Mouse (Mus musculus): ENCODE measurements around the gene Fnbp1l.
A peak's percentile ranks its signal among the peaks of the same experiment; 100 is the strongest.

Fnbp1l gene

DNA sequence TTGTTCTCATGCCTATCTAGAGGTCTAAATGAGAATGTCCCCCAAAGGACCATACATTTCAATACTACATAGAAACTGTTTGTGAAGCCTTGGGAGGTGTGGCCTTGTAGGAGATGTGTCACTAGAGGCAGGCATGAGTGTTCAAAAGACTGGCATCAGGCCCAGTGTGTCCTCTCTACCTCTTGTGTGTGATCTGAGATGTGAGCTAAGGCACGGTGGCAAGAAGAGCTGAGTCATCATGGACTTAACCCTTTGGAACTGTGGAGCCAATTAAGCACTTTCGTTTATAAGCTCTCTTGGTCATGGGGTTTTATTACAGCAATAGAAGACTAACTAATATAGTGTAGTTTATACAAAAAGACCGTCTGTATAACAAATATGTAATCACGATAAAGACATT, 16.3 kb downstream of the Fnbp1l start:
- no peak for DNase-seq

DNA sequence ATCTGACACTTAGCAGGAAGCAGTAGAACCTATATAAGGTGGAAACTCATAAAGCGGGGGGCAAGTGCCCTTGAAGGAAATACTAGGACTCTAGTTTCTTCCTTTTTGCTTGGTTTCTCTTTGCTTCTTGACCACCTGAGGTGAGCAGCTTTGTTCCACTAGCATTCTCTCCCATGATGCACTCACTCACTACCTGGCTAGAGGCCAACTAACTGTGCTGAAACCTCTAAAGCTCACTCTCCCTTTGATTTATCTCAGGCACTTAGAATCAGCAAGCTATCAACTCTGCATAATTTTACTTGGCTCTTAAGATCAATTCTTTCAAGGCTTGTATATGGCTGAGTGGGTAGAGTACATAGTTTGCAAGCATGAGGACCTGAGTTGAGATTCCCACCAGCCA, 17.1 kb downstream of the Fnbp1l start:
- no peak for DNase-seq

DNA sequence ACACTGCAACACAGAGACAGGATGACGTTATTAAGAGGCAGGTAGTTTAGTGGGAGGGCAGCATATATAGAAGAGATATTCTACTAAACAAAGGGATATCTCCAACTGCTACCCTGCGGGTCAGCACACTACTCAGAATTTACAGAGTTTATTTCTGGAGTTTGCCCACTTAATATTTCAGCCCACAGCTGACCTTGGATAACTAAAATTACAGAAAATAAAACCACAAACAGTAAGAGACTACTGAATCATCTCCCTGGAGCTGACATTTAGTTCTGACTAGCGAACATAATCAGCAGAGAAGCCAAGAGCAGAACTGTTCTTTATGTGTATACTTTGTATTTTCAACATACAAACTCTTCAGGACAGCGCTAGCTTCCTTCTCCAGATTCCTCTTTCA, 20.2 kb downstream of the Fnbp1l start:
- no peak for DNase-seq

DNA sequence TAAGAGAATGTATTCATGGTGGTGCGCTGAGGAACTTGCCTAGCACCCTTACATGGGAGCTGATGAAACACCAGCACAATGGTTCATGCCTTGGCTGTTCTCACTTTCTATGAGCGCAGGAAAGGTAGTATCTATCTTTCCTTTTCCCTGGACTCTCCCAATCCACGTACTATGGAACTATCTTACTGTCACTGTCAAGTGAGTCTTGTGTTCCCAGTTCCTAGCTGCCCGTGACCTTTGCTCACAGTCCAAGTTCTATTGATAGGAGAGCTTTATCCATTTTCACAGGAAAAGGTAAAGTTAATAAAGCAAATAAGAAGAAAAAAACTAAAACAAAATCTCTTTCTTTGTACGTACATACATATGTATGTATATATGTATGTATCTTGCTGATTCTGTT, 28.7 kb downstream of the Fnbp1l start:
- DNase-seq: no peak

DNA sequence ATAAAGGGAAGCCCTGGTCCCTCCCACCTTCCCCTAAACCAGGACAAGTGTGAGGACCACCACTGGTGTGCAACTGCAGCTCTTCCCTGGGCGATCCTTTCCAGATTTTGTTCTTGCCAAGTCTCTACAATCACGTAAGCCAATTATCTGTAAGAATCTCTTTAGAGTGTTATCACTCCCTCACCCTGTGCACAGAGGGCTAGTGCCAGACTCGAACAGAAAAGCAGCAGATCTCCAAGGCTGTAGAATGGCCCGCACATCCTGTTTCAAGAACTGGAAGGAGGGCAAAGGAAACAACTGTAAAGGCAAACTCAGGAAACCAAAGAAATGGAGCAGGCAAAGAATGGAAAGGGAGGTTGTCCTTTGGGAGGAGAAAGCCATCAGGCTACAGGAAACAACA, 29.2 kb downstream of the Fnbp1l start:
- no peak for DNase-seq

DNA sequence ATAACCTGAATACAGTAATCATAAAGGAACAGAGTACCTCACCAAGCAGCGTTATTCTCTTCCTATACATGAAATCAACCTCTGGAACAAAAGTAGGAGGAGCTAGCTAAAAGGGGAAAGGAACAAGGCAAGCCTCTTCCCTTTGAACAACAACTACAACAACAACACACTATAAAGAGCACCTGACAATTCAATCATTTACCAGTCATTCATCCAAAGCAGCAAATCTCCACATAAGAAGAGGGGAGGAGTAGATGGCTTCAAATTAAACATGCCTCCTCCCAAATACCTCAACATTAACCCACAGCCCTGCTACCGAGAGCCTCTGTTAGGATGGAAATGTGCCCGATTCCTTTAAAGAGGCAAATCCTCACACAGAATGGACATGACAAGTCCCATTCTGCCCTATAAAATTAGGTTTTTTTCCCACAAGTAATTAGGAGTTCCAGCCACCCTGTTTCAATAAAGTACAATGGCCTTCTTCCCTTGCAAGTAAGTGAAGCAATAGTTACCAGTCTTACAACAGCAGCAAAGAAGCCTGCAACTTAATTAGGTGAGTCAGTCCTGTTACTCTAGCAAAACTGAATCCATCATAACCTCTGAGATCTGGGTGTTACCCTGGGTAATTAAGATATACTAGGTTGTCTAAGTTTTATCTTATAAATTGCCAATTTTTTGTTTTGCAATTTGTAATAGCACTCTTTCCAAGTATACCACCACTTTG, 32.4 kb downstream of the Fnbp1l start:
- no peak for DNase-seq

DNA sequence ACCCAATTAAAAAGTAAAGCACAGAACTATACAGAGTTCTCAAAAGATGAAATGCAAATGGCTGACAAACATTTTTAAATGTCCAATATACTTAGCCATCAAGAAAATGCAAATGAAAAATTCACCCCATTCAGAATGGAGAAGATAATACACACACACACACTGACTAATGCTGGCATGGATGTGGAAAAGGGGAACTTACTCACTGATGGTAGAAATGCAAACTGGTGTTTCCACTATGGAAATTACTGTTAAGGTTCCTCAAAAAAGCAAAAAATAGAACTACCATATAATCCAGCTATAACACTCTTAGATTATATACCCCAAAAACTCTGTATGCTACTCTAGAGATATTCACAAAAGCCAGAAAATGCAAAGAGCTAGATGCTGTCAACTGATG, 42.2 kb downstream of the Fnbp1l start:
- no peak for DNase-seq

DNA sequence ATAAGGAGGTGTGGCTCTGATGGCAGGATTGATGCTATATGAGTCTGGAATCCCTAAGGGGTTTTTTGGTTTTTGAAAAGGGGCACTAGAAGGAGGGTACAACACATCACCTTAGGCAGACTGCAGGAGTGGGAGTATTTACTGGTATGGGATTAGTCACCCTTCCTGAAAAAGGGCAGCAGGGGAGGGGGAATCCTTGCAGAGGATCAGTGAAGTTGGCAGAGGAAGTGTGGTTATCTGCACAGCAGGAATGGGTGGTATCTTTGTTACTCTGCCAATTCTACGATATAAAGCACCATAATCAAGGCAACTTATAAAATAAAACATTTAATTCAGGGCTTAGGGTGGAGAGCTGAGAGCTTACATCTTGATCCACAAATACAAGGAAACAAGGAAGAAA, 44.6 kb downstream of the Fnbp1l start:
- no peak for DNase-seq

DNA sequence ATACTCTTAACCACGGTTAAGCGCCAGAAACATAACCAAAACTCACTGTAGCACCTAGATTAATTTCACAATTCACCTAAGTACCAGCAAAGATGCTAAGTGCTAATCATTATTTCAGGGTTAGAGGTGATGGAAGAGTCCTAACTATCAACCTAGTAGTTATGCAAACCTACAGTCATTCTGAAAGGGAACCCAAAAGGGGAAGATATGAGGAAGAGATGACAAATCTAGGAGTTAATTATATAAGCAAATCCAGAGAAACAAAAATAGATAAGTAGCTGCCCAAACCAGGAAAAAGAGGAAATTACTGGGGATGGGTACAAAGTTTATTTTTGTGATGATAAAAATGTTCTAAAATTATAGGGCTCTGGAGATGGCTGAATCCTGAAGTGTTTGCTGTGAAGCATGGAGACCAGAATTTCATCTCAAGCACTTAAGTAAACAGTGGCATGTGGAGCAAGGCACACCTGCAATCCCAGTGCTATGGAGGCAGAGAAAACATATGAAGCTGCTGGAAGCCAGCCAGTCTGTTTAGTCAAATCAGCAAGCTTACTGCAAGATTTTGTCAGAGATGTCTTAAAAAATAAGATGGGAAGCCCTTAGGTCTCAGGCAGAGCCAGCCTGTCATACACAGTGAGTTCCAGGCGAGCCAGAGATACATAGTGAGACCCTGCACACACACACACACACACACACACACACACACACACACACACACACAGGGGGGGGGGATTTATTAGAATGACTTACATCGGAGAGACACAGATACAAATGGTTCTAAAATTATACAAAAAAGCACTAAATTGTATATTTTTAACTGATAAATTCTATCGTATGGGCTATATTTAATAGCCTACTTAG, 45.9 kb downstream of the Fnbp1l start:
- DNase-seq: peak; percentile 37

DNA sequence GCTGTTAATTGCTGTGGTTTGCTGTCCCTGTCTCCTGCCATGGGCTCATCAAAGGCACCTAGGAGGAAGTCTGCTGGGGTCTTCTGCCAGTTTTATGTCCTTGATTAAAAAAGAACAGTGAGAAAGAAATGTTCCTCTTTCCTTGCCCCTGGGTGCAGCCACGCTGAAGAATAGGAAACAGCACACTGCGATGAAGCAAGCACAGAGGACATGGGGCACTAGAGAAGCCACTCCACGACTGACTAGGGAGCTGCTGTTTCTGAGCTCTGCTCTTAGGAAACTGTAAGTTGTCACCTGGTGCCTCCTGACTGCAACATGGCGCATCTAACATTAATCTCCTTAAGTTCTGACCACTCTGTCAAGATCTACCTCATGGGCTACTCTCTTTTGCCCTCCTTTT, 53.0 kb downstream of the Fnbp1l start:
- no peak for DNase-seq

DNA sequence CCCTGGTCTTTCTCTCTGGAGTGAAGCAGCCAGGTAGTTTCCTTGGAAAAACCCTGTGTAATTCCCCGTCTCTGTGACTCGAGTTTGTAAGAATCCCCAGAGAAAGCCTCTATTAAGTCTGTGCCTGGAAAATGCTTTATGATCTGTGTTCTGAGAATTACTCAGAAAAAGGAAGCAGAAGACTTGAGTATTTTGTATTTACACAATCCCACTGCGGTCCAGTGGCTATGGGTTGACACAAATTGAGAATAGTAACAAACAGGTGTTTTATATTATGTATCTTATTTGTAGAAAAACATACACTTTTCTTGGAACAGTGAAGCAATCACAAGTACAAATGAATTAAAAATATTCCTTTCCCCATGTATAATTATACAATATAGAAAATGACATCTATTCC, 53.4 kb downstream of the Fnbp1l start:
- no peak for DNase-seq

DNA sequence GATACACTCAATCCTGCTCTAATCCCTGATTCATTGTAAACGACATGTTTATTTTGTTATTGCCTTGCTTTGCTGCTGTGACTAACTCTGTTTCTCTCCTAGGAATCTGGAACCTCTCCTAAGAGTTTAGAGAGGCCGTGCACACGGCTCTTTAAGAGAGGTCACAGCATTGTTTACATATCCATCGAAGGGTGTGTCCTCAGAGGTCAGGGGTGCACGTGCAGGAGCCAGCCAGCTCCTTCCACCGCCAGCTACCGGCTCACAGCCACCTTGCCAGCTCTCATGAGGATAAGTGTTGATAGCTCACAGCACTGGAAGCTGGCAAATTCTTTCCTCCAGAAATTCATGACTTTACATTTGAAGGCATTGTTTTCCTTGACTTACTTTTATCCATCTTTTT, 54.2 kb downstream of the Fnbp1l start:
- no peak for DNase-seq

DNA sequence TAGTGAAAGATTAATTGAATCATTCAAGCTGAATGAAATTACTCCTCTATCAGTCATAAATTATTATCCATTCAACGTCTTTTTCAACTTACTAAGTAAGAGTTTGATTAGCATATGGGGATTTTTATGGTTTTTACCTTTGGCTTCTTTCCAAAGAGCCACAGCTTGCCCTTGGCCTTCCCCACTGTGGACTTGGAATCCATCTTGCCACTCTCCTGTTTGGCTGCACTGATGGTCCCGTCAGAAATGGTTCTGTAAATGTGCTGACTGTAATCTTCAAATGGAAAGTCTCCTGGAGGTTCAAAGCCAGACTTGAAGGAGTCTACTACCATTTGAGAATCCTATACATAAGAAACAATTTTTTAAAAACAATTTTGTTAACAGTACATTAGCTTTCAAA, 61.7 kb downstream of the Fnbp1l start:
- no peak for DNase-seq

DNA sequence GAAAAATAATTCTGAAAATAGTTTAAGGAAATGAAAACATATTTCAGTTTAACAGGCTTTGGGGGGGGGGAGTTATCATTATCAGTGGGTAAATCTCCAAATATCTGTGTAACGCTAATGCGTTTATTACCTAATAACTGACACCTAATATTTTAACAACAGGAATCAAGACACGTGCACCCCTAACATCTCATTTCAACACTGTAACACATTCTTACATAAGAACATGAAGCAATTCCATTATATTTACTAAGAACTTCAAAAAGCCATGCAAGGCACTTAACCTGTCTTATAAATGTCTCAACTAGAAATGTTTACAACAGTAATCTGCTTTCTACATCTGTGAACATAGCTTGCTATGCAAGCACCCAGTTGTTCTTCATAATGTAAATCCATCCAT, 68.3 kb downstream of the Fnbp1l start:
- DNase-seq: no peak

DNA sequence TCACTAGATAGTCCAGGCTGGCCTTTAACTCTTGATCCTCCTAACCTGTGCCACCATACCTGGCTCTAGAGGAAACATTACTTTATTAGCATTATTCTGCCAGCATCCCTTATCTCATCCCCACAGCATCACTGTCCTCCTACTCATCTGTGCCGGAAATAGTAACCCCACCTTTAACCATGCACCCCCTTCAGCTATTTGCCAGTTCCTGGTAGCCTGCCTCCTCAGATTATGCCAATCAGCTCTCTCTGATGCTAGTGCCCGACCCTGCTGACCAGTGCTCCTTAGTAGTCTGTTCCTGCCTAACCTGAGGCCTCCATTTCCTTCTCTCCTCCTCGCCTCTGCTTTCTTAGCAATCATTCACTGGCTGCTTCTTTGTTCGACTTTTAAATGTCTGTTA, 72.0 kb downstream of the Fnbp1l start:
- DNase-seq: no peak

DNA sequence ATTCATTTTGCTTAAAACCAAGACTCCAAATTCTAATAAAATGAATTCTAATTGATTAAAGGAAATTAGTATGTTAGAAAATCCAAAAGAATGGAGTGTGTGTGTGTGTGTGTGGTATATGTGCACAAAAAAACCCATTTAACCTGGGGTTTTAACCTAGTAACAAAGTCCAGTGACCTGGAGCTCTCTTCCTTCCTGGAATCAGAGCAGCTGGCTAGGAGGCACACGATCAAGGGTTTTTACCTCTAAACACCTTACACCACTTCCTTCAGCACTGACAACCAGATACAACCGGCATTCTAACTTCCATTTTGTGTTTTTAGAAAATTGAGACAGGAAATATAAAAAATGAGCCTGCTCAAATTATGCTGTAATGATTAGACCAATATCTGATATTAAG, 74.2 kb downstream of the Fnbp1l start:
- DNase-seq: no peak

DNA sequence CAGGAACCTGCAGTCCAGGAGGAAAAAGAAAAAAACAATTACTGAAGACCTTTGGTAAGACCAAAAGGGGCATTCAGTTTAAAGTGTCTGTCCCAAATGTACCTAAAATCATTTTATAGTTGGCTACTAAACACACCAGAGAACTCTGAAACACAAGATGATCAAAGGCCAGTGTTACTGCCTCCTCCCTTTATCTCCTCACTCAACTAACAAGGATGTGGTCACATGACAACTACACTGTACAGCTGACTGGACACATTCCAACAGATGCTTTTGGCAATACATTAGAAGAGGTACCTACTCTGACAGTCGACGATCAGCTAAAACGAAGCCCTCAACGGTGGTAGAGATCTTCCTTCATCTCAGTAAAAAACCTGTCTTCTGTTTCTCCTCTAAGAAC, 78.6 kb downstream of the Fnbp1l start:
- no peak for DNase-seq

DNA sequence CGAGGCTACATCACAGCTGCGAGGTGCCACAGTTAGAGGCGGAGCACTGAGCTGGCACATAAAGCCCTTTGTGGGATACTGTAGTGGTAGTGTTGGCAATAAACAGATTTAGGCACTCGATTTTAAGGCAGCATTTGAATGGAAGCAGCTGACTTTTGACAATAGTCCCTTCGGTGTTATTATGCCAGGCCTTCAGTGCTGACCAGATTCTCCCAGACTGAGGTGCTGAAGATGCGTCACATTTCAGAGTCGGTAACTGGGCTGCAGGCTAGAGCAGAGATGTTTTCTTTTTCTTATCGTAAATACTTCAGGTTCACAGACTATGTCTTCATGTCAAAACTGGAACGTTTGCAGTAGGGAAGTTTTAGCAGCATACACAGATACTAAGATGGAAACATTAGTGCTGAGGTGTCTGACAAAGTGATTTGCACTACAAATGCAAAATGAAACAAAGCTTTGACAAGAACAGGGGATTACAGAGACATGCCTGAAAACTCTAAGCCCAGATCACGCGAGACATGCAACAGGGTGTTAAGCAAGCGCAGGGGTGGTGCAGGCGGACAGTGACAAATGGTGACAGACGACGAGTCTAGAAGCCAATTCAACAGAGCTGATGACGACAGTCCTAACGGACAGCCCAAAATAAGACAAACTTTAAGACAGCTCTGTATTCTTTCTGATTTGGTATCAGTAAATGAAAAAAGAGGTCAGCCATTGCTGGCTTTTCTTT, 79.4 kb downstream of the Fnbp1l start:
- no peak for DNase-seq

DNA sequence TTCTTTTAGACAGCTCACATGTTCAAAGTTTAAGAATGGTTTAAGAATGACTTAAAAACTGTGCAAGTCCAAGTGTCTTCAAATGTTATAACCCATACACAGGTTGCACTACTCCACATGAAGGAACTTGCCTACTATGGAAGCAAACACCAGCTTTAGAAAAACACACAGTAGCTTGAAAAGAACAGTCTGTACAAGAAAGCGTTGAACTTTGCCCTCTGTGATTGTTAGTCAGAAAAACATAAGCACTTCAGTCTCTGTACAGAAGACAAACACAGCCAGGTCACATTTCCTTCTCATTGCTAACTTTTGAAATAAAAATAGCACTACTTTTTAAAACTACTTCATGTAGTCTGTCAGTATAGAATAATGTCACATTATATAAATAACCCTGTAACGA, 80.7 kb downstream of the Fnbp1l start:
- no peak for DNase-seq

DNA sequence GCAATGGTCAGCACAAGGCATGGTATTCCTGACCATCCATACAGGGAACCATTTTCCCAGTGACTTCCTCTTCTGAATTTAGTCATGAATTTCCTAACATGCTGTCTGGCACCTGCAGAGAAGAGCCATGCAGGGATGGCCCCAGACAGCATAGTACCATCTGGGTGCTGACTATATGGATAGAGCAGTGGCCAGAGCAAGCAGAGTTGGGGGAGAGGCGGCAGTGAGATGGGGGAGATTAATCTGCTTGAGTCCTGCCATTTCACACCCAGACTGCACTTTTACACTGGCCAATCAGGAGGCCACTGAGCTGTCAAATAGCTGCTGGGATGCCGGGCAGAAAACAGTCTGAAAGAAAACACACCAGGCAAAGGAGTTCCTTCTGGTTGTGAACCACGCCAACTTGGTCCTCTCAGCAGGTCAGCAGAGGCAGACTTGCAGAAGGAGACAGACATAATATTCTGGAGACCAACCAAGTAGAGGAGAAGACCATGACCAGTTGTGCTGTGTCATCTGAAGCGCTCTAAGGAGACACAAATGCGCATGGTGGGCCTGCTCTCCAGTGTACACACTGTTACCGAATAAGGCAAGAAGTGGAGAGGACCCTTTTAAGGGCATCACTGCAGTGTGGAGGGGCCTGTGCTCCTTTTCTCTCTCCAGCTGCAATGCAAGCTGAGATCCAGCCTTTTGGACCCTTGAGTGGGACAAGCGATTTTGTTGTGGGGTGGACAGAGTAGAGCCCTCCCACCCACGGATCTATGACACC, 83.4 kb downstream of the Fnbp1l start:
- no peak for DNase-seq

DNA sequence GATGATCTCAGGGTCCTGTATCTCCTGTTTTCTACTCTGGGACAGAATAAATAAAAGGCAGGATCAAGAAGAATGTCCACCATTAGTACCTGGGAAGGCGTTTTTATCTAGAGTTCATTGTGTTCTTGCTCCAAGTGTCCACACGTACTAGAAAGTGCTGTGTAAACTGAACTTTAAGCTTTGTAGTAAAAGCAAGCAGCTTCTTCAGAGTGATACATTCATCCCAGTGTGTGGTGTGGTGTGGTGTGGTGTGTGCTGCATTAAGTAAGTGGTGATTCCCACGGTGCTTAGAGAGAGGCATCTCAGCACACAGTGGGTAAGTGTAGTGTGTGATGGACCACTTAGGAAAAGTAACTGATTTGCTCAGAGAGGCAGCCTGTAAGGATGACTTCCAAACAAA, 91.0 kb downstream of the Fnbp1l start:
- no peak for DNase-seq

DNA sequence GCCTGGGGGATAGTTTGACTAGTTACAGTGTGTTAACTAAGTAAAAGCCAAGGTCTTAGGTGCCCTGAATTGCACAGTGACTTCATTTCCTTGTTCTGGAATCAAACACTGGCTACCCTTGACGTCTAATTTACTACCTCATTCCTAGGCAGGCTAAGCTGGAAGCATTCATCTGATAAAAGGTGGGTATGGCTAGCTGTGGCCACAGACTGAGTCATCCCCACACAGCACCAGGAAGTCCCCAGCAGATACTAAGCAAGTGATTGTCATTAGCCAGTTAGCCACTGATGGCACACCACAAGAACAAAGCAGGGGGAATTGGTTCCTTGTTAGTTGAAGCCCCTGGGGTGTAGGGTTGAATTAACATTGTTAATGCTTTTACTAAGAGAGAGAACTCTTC, 98.2 kb downstream of the Fnbp1l start:
- no peak for DNase-seq

DNA sequence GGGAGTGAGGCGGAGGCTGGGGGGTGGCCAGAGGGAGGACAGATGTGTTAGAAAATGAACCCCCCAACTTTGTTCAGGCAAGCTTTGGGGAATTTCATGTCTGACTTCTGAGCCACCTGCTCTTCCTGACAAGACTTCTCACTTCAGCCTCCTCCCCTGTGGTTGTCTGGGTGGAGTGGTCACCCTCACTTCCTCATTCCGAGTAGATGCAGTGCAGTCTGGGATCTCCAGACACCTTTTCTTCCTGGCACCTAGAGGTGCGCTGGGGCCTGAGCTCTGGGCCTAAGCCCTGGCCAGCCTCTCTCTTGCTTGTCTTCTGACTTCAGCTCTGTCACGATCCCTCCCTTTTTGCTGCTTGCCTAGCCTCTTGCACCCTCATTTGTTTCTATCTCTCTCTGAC, 98.6 kb downstream of the Fnbp1l start:
- DNase-seq: no peak

All from right cerebral cortex, postnatal 4 days (tissue).